Comparison of ENCODE assay signal across 23 mouse cellular contexts in the genomic region with DNA sequence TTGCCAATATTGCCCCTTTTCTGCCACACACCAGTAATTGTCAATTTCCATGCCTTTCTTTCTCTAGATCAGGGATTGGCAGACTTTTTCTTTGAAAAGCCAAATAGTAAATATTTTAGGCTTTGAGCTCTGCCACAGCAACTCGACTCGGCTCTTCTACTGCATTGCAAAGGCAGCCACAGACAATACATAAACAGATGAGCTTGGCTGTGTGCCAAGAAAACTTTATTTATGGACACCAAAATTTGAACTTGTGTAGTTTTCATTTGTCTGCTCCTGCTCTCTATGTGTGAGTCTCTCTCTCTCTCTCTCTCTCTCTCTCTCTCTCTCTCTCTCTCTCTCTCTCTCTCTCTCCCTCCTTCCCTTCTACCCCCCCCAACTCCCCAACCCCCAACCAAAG. TPM values are rescaled to one million over a fixed set of nuclear protein-coding genes. Genes with fewer than 3 reads are reported as not detected.
DNase-seq lines count a peak whose midpoint lies in the region; ATAC-seq and TF ChIP-seq lines count a peak whose summit lies in the region.
"Had no signal": no experiment of that assay in that cellular context is flagged by ENCODE, and none has a peak within 500 bp of the region (broad histone marks: within the 10 kb centered on the region; RNA-seq: fewer than 3 reads in every experiment).

No protein-coding gene starts in this region.

- H3K36me3 ChIP-seq in intestine, embryonic 14.5 days (ENCODE audit: control insufficient read depth, insufficient read depth, low read length) = no peaks in the 10 kb centered on the region
- H3K36me3 ChIP-seq in intestine, postnatal 0 days (ENCODE audit: control insufficient read depth, insufficient read depth) = no peaks in the 10 kb centered on the region
- no peaks in the 10 kb centered on the region for H3K36me3 ChIP-seq in lung, embryonic 14.5 days (ENCODE audit: insufficient read depth)
- H3K36me3 ChIP-seq in embryonic facial prominence, embryonic 14.5 days (ENCODE audit: control insufficient read depth, insufficient read depth, low read length) = no peaks in the 10 kb centered on the region
- H3K36me3 ChIP-seq: forebrain, embryonic 15.5 days; hindbrain, embryonic 12.5 days; hindbrain, embryonic 15.5 days; intestine, embryonic 15.5 days had no signal

- intact Hi-C loops in left cerebral cortex, postnatal 10 days (cut with DNase I) = no loop called here

- WGBS in intestine, embryonic 14.5 days = 16% methylated on average over 2 of the region's 2 CpGs
- 35% methylated on average over 2 of the region's 2 CpGs for WGBS in intestine, postnatal 0 days
- 5% methylated on average over 2 of the region's 2 CpGs for WGBS in lung, embryonic 14.5 days
- WGBS in embryonic facial prominence, embryonic 14.5 days = 14% methylated on average over 2 of the region's 2 CpGs

- no peak overlapping the region for H3K4me3 ChIP-seq in intestine, embryonic 14.5 days (ENCODE audit: low read depth, low read length)
- no peak overlapping the region for H3K4me3 ChIP-seq in intestine, postnatal 0 days (ENCODE audit: low read depth, low read length)
- no peak overlapping the region for H3K4me3 ChIP-seq in lung, embryonic 14.5 days (ENCODE audit: low read depth, low read length)
- H3K4me3 ChIP-seq in embryonic facial prominence, embryonic 14.5 days (ENCODE audit: low read depth, low read length) = no peak overlapping the region
- H3K4me3 ChIP-seq: forebrain, embryonic 15.5 days; hindbrain, embryonic 12.5 days; hindbrain, embryonic 15.5 days; intestine, embryonic 15.5 days had no signal

- H3K4me2 ChIP-seq in intestine, embryonic 14.5 days (ENCODE audit: low read length) = peak overlapping the region; percentile 6; the same call in 1 of the 2 replicates
- H3K4me2 ChIP-seq in intestine, postnatal 0 days (replicated peaks; ENCODE audit: low read depth) = no peak overlapping the region
- H3K4me2 ChIP-seq in lung, embryonic 14.5 days = no peak overlapping the region
- H3K4me2 ChIP-seq in embryonic facial prominence, embryonic 14.5 days (ENCODE audit: low read depth, low read length) = no peak overlapping the region
- H3K4me2 ChIP-seq: forebrain, embryonic 15.5 days; heart, embryonic 11.5 days; hindbrain, embryonic 12.5 days; hindbrain, embryonic 15.5 days; intestine, embryonic 15.5 days had no signal

- no peak overlapping the region for H3K9ac ChIP-seq in intestine, embryonic 14.5 days (ENCODE audit: low read length)
- no peak overlapping the region for H3K9ac ChIP-seq in intestine, postnatal 0 days (ENCODE audit: low read depth, low read length)
- no peak overlapping the region for H3K9ac ChIP-seq in lung, embryonic 14.5 days
- no peak overlapping the region for H3K9ac ChIP-seq in embryonic facial prominence, embryonic 14.5 days (ENCODE audit: low read depth, low read length)
- H3K9ac ChIP-seq: forebrain, embryonic 15.5 days; hindbrain, embryonic 12.5 days; hindbrain, embryonic 15.5 days; intestine, embryonic 15.5 days had no signal

- DNase-seq in intestine, embryonic 14.5 days (ENCODE audit: low spot score) = no peak
- DNase-seq in lung, embryonic 14.5 days = peak; percentile 86
- DNase-seq in lung, adult 18-20 months = no peak
- peak; percentile 82 for DNase-seq in embryonic facial prominence, embryonic 14.5 days (ENCODE audit: low spot score)
- DNase-seq in left cerebral cortex, postnatal 10 days (ENCODE audit: extremely low spot score in 1 of 2, low spot score in 2 of 2) = no peak
- DNase-seq: adrenal gland, adult 2 months; adrenal gland, postnatal 14 days; cerebellum, adult 11 months; cerebellum, adult 2 months; cerebellum, adult 9-11 months; cerebellum, postnatal 25 days; gastrocnemius, postnatal 10 days; gastrocnemius, postnatal 36 days; heart, adult 11 months had no signal

- H3K27me3 ChIP-seq in intestine, embryonic 14.5 days (replicated peaks; ENCODE audit: control insufficient read depth, insufficient read depth, low read length) = 0 out of 2 replicates have a peak, but pooled peaks cover 7% of the 10 kb centered on the region
- H3K27me3 ChIP-seq in intestine, postnatal 0 days (replicated peaks; ENCODE audit: control insufficient read depth, insufficient read depth, low read length) = peaks cover 5% of the 10 kb centered on the region
- peaks cover 8% of the 10 kb centered on the region; the same call in 1 of the 2 replicates for H3K27me3 ChIP-seq in lung, embryonic 14.5 days (ENCODE audit: insufficient read depth, low read length)
- 0 out of 2 replicates have a peak, but pooled peaks cover 2% of the 10 kb centered on the region for H3K27me3 ChIP-seq in embryonic facial prominence, embryonic 14.5 days (replicated peaks; ENCODE audit: control insufficient read depth, insufficient read depth, low read length)

- peaks cover 12% of the 10 kb centered on the region for H3K4me1 ChIP-seq in intestine, embryonic 14.5 days (replicated peaks; ENCODE audit: control insufficient read depth, insufficient read depth, low read length)
- 0 out of 2 replicates have a peak, but pooled peaks cover 4% of the 10 kb centered on the region for H3K4me1 ChIP-seq in intestine, postnatal 0 days (replicated peaks; ENCODE audit: control insufficient read depth, insufficient read depth, low read length)
- peaks cover 4% of the 10 kb centered on the region; the same call in 1 of the 2 replicates for H3K4me1 ChIP-seq in lung, embryonic 14.5 days (ENCODE audit: insufficient read depth)
- peaks cover 12% of the 10 kb centered on the region; the same call in 1 of the 2 replicates for H3K4me1 ChIP-seq in embryonic facial prominence, embryonic 14.5 days (ENCODE audit: control insufficient read depth, insufficient read depth, low read length)

- no peak for TF ChIP-seq CTCF in intestine, postnatal 0 days (IDR thresholded peaks at IDR 0.05; ENCODE audit: low read depth)
- TF ChIP-seq CTCF in lung, embryonic 14.5 days (IDR thresholded peaks at IDR 0.05; ENCODE audit: low read depth) = no peak

- no peaks in the 10 kb centered on the region for H3K9me3 ChIP-seq in intestine, embryonic 14.5 days (ENCODE audit: control insufficient read depth, low read length)
- no peaks in the 10 kb centered on the region for H3K9me3 ChIP-seq in intestine, postnatal 0 days (ENCODE audit: control insufficient read depth)
- H3K9me3 ChIP-seq in lung, embryonic 14.5 days (ENCODE audit: low read depth, low read length) = no peaks in the 10 kb centered on the region
- H3K9me3 ChIP-seq in embryonic facial prominence, embryonic 14.5 days (ENCODE audit: control insufficient read depth, low read length) = no peaks in the 10 kb centered on the region
- H3K9me3 ChIP-seq: forebrain, embryonic 15.5 days; hindbrain, embryonic 12.5 days; hindbrain, embryonic 15.5 days; intestine, embryonic 15.5 days had no signal

- no peak for ATAC-seq in intestine, embryonic 14.5 days (replicated peaks; ENCODE audit: low FRiP score, low TSS enrichment, low read depth)
- no peak for ATAC-seq in intestine, postnatal 0 days
- no peak for ATAC-seq in lung, embryonic 14.5 days (ENCODE audit: insufficient read depth)
- ATAC-seq in embryonic facial prominence, embryonic 14.5 days (ENCODE audit: low read depth) = no peak
- ATAC-seq: CD4-positive, CD25-positive, alpha-beta regulatory T cell, adult 4 months; forebrain, embryonic 15.5 days; intestine, embryonic 15.5 days had no signal

- no peak overlapping the region for H3K27ac ChIP-seq in intestine, embryonic 14.5 days (ENCODE audit: low read depth)
- no peak overlapping the region for H3K27ac ChIP-seq in intestine, postnatal 0 days (ENCODE audit: low read depth, low read length)
- H3K27ac ChIP-seq in lung, embryonic 14.5 days (ENCODE audit: low read depth) = no peak overlapping the region
- H3K27ac ChIP-seq in embryonic facial prominence, embryonic 14.5 days (replicated peaks; ENCODE audit: low read depth, low read length) = no peak overlapping the region
- H3K27ac ChIP-seq: forebrain, embryonic 15.5 days; hindbrain, embryonic 12.5 days; hindbrain, embryonic 15.5 days; intestine, embryonic 15.5 days had no signal

RNA-seq across cellular contexts. Expression of gene Pimreg, which starts 13.3 kb away (rescaled TPM):
- polyA plus RNA-seq in intestine, embryonic 14.5 days (2014; fragmentation: Nextera tagmentation; extraction: Ambion mirVana) = 107 and 113 TPM in 2 replicates
- 14.0 and 17.4 TPM in 2 replicates for polyA plus RNA-seq in intestine, postnatal 0 days (2015; fragmentation: Nextera tagmentation; extraction: Ambion mirVana)
- polyA plus RNA-seq in lung, embryonic 14.5 days (2014; fragmentation: Nextera tagmentation; extraction: Ambion mirVana) = 158 and 165 TPM in 2 replicates
- polyA plus RNA-seq in embryonic facial prominence, embryonic 14.5 days (2014; fragmentation: Nextera tagmentation; extraction: Ambion mirVana) = 77.9 and 92.6 TPM in 2 replicates
- total RNA-seq in left cerebral cortex, postnatal 10 days (2021) = 1 to 10 TPM; 2.8 to 3.7 TPM
- total RNA-seq: gastrocnemius, adult 18-20 months had no signal

RNA-seq across cellular contexts. Expression of gene Aipl1, which starts 17.9 kb away (rescaled TPM):
- polyA plus RNA-seq in intestine, embryonic 14.5 days (2014; fragmentation: Nextera tagmentation; extraction: Ambion mirVana) = 0.27 and 0.30 TPM in 2 replicates
- 0.10 and 0.17 TPM in 2 replicates for polyA plus RNA-seq in intestine, postnatal 0 days (2015; fragmentation: Nextera tagmentation; extraction: Ambion mirVana)
- polyA plus RNA-seq in lung, embryonic 14.5 days (2014; fragmentation: Nextera tagmentation; extraction: Ambion mirVana) = 0.20 and 0.38 TPM in 2 replicates
- 0.11 and 0.42 TPM in 2 replicates for polyA plus RNA-seq in embryonic facial prominence, embryonic 14.5 days (2014; fragmentation: Nextera tagmentation; extraction: Ambion mirVana)
- under 1 TPM in 1 of 2 experiments, not detected in 1; 0.24 TPM for total RNA-seq in left cerebral cortex, postnatal 10 days (2021)
- total RNA-seq: adrenal gland, adult 2 months; gastrocnemius, adult 18-20 months; gastrocnemius, postnatal 36 days; heart, postnatal 25 days had no signal
- polyA plus RNA-seq: CD4-positive, CD25-positive, alpha-beta regulatory T cell, adult 4 months had no signal

Comparison
In these comparisons a context has a peak if more than half of its experiments do, and no peak if none do; other contexts are left out.
1. DNase-seq: peak in lung, embryonic 14.5 days (single experiment) and embryonic facial prominence, embryonic 14.5 days (single experiment); none in intestine, embryonic 14.5 days (single experiment), lung, adult 18-20 months (0 of 2) and left cerebral cortex, postnatal 10 days (0 of 2).